Mouse (Mus musculus) forebrain, embryonic 12.5 days (tissue): ENCODE results near the gene Mpg. TPM values are rescaled to one million over a fixed set of nuclear protein-coding genes. Genes with fewer than 3 reads are reported as not detected.

Experiments
- ATAC-seq: fragments of 200-750 bp; cut with Nextera tagmentation; 2 replicates; pipeline ENCODE4 v1.8.0; 2017; ENCODE audit warnings: moderate TSS enrichment; ENCODE audit not compliant: low FRiP score
- H3K27ac ChIP-seq: fragments of 300-500 bp; sonication (generic); 2 replicates; pipeline ENCODE4 v1.5.1; 2016; ENCODE audit warnings: mild to moderate bottlenecking
- H3K27me3 ChIP-seq: fragments of 300-500 bp; sonication (generic); 2 replicates; pipeline ENCODE4 v1.6.1; 2016; ENCODE audit warnings: mild to moderate bottlenecking
- H3K36me3 ChIP-seq: fragments of 300-500 bp; sonication (generic); replicated peaks from 2 replicates; pipeline ENCODE4 v1.6.1; 2016; ENCODE audit warnings: mild to moderate bottlenecking
- H3K4me1 ChIP-seq: fragments of 300-500 bp; sonication (generic); 2 replicates; pipeline ENCODE4 v1.6.1; 2016
- H3K4me2 ChIP-seq: fragments of 300-500 bp; sonication (generic); 2 replicates; pipeline ENCODE4 v1.6.1; 2016; ENCODE audit warnings: mild to moderate bottlenecking, moderate library complexity
- H3K4me3 ChIP-seq: fragments of 300-500 bp; sonication (generic); replicated peaks from 2 replicates; pipeline ENCODE4 v1.5.1; 2016; ENCODE audit warnings: mild to moderate bottlenecking
- H3K9ac ChIP-seq: fragments of 300-500 bp; sonication (generic); 2 replicates; pipeline ENCODE4 v1.6.1; 2016; ENCODE audit warnings: mild to moderate bottlenecking
- H3K9me3 ChIP-seq: fragments of 300-500 bp; sonication (generic); 2 replicates; pipeline ENCODE4 v1.6.1; 2016
- WGBS: fragments of 180-500 bp; shearing (Covaris S2); methylation state at CpG from one replicate; pipeline ENCODE4 v1.1.7; 2016; 5-methylcytosine and 5-hydroxymethylcytosine counted together
- polyA plus RNA-seq: library from polyadenylated mRNA; unstranded; fragments of >200 nt; fragmentation: Nextera tagmentation; extraction: Ambion mirVana; gene quantifications from 2 replicates; pipeline ENCODE4 v1.2.1, GENCODE M21; 2016

Mpg gene
- polyA plus RNA-seq, 1 experiment from 2014 or later, result 29.3 TPM

- H3K27me3 ChIP-seq, result peaks cover 49% of the 10 kb centered on the region
- H3K4me2 ChIP-seq, result no peak overlapping the region
- peaks cover 32% of the 10 kb centered on the region for H3K4me1 ChIP-seq
- ATAC-seq, result no peak
- H3K36me3 ChIP-seq, result peaks cover 12% of the 10 kb centered on the region
- H3K9ac ChIP-seq, result no peak overlapping the region
- no peak overlapping the region for H3K4me3 ChIP-seq
- WGBS, result 65% methylated on average over 7 of the region's 7 CpGs
- H3K27ac ChIP-seq, result peak overlapping the region; percentile 38; the same call in 1 of the 2 replicates
- H3K9me3 ChIP-seq, result no peaks in the 10 kb centered on the region
Measured at GRCm38 (mm10) chr11:32225222-32226104, 842 bp upstream of the Mpg start.

GRCm38 (mm10) chr11:32227041-32227440, 736 bp downstream of the Mpg start:
- no peaks in the 10 kb centered on the region for H3K9me3 ChIP-seq
- peak overlapping the region; percentile 65 for H3K4me3 ChIP-seq
- H3K27ac ChIP-seq, result no peak overlapping the region
- H3K36me3 ChIP-seq, result peaks cover 28% of the 10 kb centered on the region
- ATAC-seq, result no peak
- H3K4me1 ChIP-seq, result peaks cover 22% of the 10 kb centered on the region
- WGBS, result 25% methylated on average over 1 of the region's 1 CpGs
- peak overlapping the region; percentile 74 for H3K9ac ChIP-seq
- H3K4me2 ChIP-seq, result peak overlapping the region; percentile 70
- peaks cover 33% of the 10 kb centered on the region for H3K27me3 ChIP-seq

- H3K36me3 ChIP-seq, result peaks cover 33% of the 10 kb centered on the region
- H3K27me3 ChIP-seq, result peaks cover 28% of the 10 kb centered on the region
- H3K9ac ChIP-seq, result 0 out of 2 replicates have a peak overlapping the region, but pooled peaks have one; percentile 74
- H3K4me1 ChIP-seq, result peaks cover 17% of the 10 kb centered on the region
- no peaks in the 10 kb centered on the region for H3K9me3 ChIP-seq
- H3K4me2 ChIP-seq, result no peak overlapping the region
- H3K4me3 ChIP-seq, result no peak overlapping the region
- ATAC-seq, result no peak
- WGBS, result 91% methylated on average over 9 of the region's 9 CpGs
- H3K27ac ChIP-seq, result no peak overlapping the region
Measured at GRCm38 (mm10) chr11:32227555-32227954, 1.2 kb downstream of the Mpg start.

- Histone ChIP-seq H3K4me3 (no peak overlapping the region), H3K27me3 (peaks cover 20% of the 10 kb centered on the region), H3K36me3 (peaks cover 41% of the 10 kb centered on the region), H3K9me3 (no peaks in the 10 kb centered on the region), H3K9ac (no peak overlapping the region), H3K4me2 (no peak overlapping the region), H3K27ac (no peak overlapping the region), H3K4me1 (peaks cover 12% of the 10 kb centered on the region)
- 91% methylated on average over 3 of the region's 3 CpGs for WGBS
- no peak for ATAC-seq
Measured at GRCm38 (mm10) chr11:32228292-32228845, 2.1 kb downstream of the Mpg start.

GRCm38 (mm10) chr11:32230220-32230619, 3.9 kb downstream of the Mpg start:
- H3K27ac ChIP-seq, result no peak overlapping the region
- peaks cover 12% of the 10 kb centered on the region for H3K4me1 ChIP-seq
- no peaks in the 10 kb centered on the region for H3K9me3 ChIP-seq
- no peak overlapping the region for H3K9ac ChIP-seq
- peaks cover 57% of the 10 kb centered on the region for H3K36me3 ChIP-seq
- 0 out of 2 replicates have a peak, but pooled peaks cover 2% of the 10 kb centered on the region for H3K27me3 ChIP-seq
- no peak overlapping the region for H3K4me2 ChIP-seq
- WGBS, result 89% methylated on average over 4 of the region's 4 CpGs
- H3K4me3 ChIP-seq, result no peak overlapping the region
- ATAC-seq, result no peak

GRCm38 (mm10) chr11:32231125-32231524, 4.8 kb downstream of the Mpg start:
- Histone ChIP-seq H3K27me3 (no peaks in the 10 kb centered on the region), H3K27ac (no peak overlapping the region), H3K4me2 (no peak overlapping the region), H3K36me3 (peaks cover 58% of the 10 kb centered on the region), H3K4me1 (peaks cover 15% of the 10 kb centered on the region), H3K9me3 (no peaks in the 10 kb centered on the region), H3K9ac (no peak overlapping the region), H3K4me3 (no peak overlapping the region)
- no peak for ATAC-seq
- 89% methylated on average over 2 of the region's 2 CpGs for WGBS

GRCm38 (mm10) chr11:32232848-32233247, 6.5 kb downstream of the Mpg start:
- WGBS, result 90% methylated on average over 10 of the region's 10 CpGs
- Histone ChIP-seq H3K4me2 (no peak overlapping the region), H3K9ac (no peak overlapping the region), H3K36me3 (peaks cover 66% of the 10 kb centered on the region), H3K27me3 (no peaks in the 10 kb centered on the region), H3K4me1 (peaks cover 7% of the 10 kb centered on the region; the same call in 1 of the 2 replicates), H3K27ac (0 out of 2 replicates have a peak overlapping the region, but pooled peaks have one; percentile 8), H3K9me3 (no peaks in the 10 kb centered on the region), H3K4me3 (no peak overlapping the region)
- ATAC-seq, result no peak

- H3K9ac ChIP-seq, result no peak overlapping the region
- H3K4me2 ChIP-seq, result no peak overlapping the region
- H3K9me3 ChIP-seq, result no peaks in the 10 kb centered on the region
- H3K36me3 ChIP-seq, result peaks cover 67% of the 10 kb centered on the region
- no peak overlapping the region for H3K27ac ChIP-seq
- ATAC-seq, result no peak
- H3K4me1 ChIP-seq, result peaks cover 7% of the 10 kb centered on the region; the same call in 1 of the 2 replicates
- no peaks in the 10 kb centered on the region for H3K27me3 ChIP-seq
- 92% methylated on average over 3 of the region's 3 CpGs for WGBS
- H3K4me3 ChIP-seq, result no peak overlapping the region
Measured at GRCm38 (mm10) chr11:32233895-32234294, 7.6 kb downstream of the Mpg start.

GRCm38 (mm10) chr11:32234816-32235485, 8.6 kb downstream of the Mpg start:
- H3K4me2 ChIP-seq, result no peak overlapping the region
- H3K4me3 ChIP-seq, result no peak overlapping the region
- no peak overlapping the region for H3K9ac ChIP-seq
- peaks cover 7% of the 10 kb centered on the region; the same call in 1 of the 2 replicates for H3K4me1 ChIP-seq
- no peak overlapping the region for H3K27ac ChIP-seq
- ATAC-seq, result no peak
- H3K9me3 ChIP-seq, result no peaks in the 10 kb centered on the region
- peaks cover 68% of the 10 kb centered on the region for H3K36me3 ChIP-seq
- WGBS, result 88% methylated on average over 6 of the region's 6 CpGs
- H3K27me3 ChIP-seq, result no peaks in the 10 kb centered on the region

GRCm38 (mm10) chr11:32235646-32236045, 9.3 kb downstream of the Mpg start:
- Histone ChIP-seq H3K27ac (0 out of 2 replicates have a peak overlapping the region, but pooled peaks have one; percentile 26), H3K27me3 (no peaks in the 10 kb centered on the region), H3K9ac (no peak overlapping the region), H3K4me1 (peaks cover 7% of the 10 kb centered on the region; the same call in 1 of the 2 replicates), H3K9me3 (no peaks in the 10 kb centered on the region), H3K4me3 (no peak overlapping the region), H3K36me3 (peaks cover 70% of the 10 kb centered on the region), H3K4me2 (no peak overlapping the region)
- ATAC-seq, result no peak
- WGBS, result 64% methylated on average over 3 of the region's 3 CpGs

- H3K4me2 ChIP-seq, result no peak overlapping the region
- peaks cover 70% of the 10 kb centered on the region for H3K36me3 ChIP-seq
- H3K9me3 ChIP-seq, result no peaks in the 10 kb centered on the region
- ATAC-seq, result no peak
- WGBS, result 80% methylated on average over 2 of the region's 2 CpGs
- no peaks in the 10 kb centered on the region for H3K27me3 ChIP-seq
- no peak overlapping the region for H3K9ac ChIP-seq
- peaks cover 7% of the 10 kb centered on the region; the same call in 1 of the 2 replicates for H3K4me1 ChIP-seq
- 0 out of 2 replicates have a peak overlapping the region, but pooled peaks have one; percentile 46 for H3K27ac ChIP-seq
- no peak overlapping the region for H3K4me3 ChIP-seq
Measured at GRCm38 (mm10) chr11:32236132-32236531, 9.8 kb downstream of the Mpg start.
